ENCODE assay signal across 30 mouse cellular contexts in the genomic region with DNA sequence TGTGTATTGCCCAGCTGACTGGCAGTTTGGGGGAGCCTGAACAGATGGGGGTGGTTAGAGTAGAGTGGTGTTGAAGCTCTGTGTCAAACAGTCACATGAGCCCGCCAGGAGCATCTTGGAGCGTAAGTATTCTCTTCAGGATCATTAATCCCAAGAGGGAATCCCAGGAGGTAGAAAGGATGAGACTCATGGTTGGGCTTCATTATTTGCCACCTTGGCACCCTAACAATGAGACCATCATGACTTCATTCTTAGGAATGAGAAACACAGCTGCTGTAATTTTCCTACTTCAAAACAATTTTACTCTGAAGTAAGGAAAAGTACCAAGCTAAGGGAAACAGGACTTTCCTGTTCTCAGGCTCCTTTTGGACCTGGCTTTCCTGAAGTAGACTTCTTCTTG. TPM values are rescaled to one million over a fixed set of nuclear protein-coding genes. Genes with fewer than 3 reads are reported as not detected.
"Had no signal": no experiment of that assay in that cellular context is flagged by ENCODE, and none has a peak within 500 bp of the region (broad histone marks: within the 10 kb centered on the region; RNA-seq: fewer than 3 reads in every experiment).

No protein-coding gene starts in this region.

- DNase-seq: gastrocnemius, postnatal 14 days; gastrocnemius, postnatal 36 days; heart, adult 11 months; heart, adult 2 months; heart, postnatal 14 days; heart, postnatal 36 days; kidney, adult 18-20 months; kidney, adult 9 months; kidney, postnatal 10 days; kidney, postnatal 4 days; layer of hippocampus, postnatal 36 days; left cerebral cortex, postnatal 4 days had no signal

- H3K4me2 ChIP-seq: heart, embryonic 11.5 days; heart, embryonic 13.5 days; heart, embryonic 15.5 days; hindbrain, embryonic 13.5 days; hindbrain, embryonic 15.5 days; intestine, embryonic 15.5 days; limb, embryonic 13.5 days; limb, embryonic 15.5 days; liver, embryonic 12.5 days had no signal

- H3K27me3 ChIP-seq: heart, embryonic 13.5 days; heart, embryonic 15.5 days; hindbrain, embryonic 13.5 days; hindbrain, embryonic 15.5 days; intestine, embryonic 15.5 days; limb, embryonic 13.5 days; limb, embryonic 15.5 days; liver, embryonic 12.5 days had no signal

- H3K36me3 ChIP-seq: heart, embryonic 13.5 days; heart, embryonic 15.5 days; hindbrain, embryonic 13.5 days; hindbrain, embryonic 15.5 days; intestine, embryonic 15.5 days; limb, embryonic 13.5 days; limb, embryonic 15.5 days; liver, embryonic 12.5 days had no signal

- ATAC-seq: hindbrain, postnatal 0 days; intestine, embryonic 15.5 days; intestine, postnatal 0 days; liver, embryonic 12.5 days had no signal

- H3K4me3 ChIP-seq: heart, adult 2 months; heart, embryonic 13.5 days; heart, embryonic 15.5 days; hindbrain, embryonic 13.5 days; hindbrain, embryonic 15.5 days; intestine, embryonic 15.5 days; layer of hippocampus, adult 2 months; limb, embryonic 13.5 days; limb, embryonic 15.5 days; liver, embryonic 12.5 days had no signal

RNA-seq across cellular contexts. Expression of a gene that starts 10.4 kb away (rescaled TPM):
- polyA plus RNA-seq: heart, adult 2 months; heart, embryonic 11.5 days; heart, embryonic 13.5 days; heart, embryonic 15.5 days; heart, postnatal 0 days; hindbrain, embryonic 11.5 days; hindbrain, embryonic 13.5 days; hindbrain, embryonic 15.5 days; hindbrain, postnatal 0 days; intestine, embryonic 15.5 days; intestine, postnatal 0 days; kidney, embryonic 16.5 days; limb, embryonic 11.5 days; limb, embryonic 13.5 days; limb, embryonic 15.5 days; liver, adult 2 months; liver, embryonic 12.5 days; liver, embryonic 16.5 days had no signal
